Mouse (Mus musculus) WW6 (cell line): ENCODE data around the gene Tmeff1.

Experiments used
- DNase-seq: peaks from one replicate; pipeline ENCODE4 v3.0.0-alpha.2; 2013; ENCODE audit warnings: low read depth, low spot score

The Tmeff1 gene

GRCm38 (mm10) chr4:48564962-48565361 lies 20.0 kb upstream of the Tmeff1 start:
- no peak for DNase-seq

GRCm38 (mm10) chr4:48576361-48576760 lies 8.6 kb upstream of the Tmeff1 start:
- no peak for DNase-seq

DNA sequence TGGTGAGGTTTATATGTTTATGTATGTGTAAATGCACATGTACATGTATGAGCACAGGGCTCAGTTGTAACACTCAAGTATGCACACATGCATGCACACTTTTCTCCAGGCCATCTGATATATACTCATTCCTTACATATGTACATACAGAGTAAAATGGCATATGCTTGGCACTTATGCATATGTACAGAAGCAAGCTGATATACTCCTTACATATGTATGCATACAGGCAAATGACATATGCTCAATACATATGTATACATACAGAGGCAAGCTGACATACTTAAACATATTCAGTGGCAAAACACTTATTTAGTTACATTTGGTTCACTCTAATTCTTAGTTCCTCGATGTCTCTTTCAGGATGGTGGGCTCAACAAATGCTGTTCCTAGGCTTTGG lies 7.1 kb upstream of the Tmeff1 start:
- no peak for DNase-seq

GRCm38 (mm10) chr4:48578399-48578798 lies 6.6 kb upstream of the Tmeff1 start:
- no peak for DNase-seq

- DNase-seq: no peak
These were observed 5.4 kb upstream of the Tmeff1 start for GRCm38 (mm10) chr4:48579475-48580110.

DNA sequence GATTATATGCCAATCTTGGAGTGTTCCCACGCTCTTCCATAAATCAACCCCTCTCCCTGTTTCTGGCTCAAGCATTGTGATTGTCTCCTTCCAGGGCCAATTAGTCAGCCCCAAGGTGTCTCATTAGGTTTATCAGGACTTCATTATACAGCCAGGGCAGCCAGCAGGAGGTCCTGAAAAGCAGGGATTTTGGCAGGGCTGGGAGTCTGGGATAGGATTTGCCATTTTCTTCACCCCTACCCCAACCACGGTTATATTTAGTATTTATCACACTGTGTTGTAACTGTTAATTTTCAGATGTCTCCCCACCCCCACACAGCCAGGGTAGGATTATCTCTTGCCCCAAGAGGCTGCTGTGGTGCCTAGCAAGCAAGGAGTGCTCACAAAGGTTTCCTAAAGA lies 3.8 kb upstream of the Tmeff1 start:
- DNase-seq: no peak

DNA sequence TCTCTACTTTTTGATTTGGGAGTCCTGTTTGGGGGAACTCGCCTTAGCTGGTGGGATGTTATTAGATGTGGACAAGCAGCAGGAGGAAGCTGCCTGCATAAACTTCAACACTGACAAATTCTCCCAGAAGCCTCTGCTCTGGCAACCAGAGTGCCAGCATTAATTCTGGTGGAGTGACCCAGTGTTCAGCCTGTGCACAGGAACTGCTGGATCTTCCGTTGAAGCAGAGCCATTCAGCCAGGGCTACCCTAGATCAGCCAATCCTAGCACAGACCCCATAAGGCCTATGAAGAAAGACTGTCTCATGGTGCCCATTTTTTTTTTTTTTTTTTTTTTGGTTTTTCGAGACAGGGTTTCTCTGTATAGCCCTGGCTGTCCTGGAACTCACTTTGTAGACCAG lies 3.0 kb upstream of the Tmeff1 start:
- DNase-seq: no peak

DNA sequence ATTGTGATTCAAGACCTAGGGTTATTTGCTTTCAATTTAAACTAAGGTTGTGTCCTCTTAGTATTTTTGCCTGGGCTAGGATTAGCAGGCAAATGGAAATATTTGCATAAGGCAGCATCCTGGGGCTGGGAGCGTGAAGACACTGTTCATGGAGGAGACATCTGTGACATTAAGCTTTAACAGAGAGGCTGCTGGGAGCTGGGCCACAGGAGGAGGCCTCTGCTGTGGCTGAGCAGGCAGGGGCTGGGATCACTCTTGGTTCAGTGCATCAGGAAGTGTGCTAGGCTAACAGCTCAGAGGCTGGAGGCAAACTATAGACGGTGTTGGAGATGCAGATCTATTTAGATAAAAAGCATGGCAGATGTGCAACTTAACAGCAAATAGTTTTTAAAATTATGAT lies 2.0 kb upstream of the Tmeff1 start:
- no peak for DNase-seq

DNA sequence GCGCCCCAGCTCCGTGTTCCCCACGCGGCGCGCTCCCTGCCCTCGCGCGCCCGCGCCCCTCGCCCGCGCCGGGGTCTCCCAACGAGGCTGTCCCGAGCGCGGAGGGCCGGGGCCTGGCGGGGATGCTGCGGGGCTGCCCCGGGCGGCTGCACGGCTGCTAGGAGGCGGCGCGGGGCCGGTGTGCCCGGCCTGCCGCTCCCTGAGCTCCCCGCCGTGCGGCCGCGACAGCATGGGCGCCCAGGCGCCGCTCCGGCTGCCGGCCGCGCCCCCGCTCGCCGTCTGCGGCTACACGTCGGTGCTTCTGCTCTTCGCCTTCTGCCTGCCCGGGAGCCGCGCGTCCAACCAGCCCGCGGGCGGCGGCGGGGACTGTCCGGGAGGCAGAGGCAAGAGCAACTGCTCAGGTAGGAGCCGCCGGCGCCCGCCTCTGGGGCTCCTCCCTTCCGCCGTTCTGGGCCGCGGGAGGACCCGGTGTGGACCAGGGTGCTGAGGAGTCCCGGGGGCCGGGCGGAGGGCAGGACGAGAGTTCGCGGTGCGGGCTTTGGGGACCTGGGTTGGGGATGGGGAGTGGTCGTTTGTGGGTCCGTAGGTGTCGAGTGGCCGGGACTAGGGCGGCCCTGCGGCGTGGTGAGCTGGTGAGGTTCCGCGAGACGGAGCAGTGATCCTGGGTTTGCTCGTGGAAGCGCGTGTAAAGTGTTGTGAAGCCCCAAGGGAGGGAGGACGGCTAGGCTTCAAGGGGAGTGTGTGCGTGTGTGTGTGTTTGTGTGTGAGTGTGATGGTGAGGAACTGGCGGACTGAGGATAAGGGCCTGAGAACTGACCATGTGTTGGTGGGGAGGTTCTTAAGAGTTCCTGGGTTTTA lies 496 bp downstream of the Tmeff1 start:
- DNase-seq: no peak

DNA sequence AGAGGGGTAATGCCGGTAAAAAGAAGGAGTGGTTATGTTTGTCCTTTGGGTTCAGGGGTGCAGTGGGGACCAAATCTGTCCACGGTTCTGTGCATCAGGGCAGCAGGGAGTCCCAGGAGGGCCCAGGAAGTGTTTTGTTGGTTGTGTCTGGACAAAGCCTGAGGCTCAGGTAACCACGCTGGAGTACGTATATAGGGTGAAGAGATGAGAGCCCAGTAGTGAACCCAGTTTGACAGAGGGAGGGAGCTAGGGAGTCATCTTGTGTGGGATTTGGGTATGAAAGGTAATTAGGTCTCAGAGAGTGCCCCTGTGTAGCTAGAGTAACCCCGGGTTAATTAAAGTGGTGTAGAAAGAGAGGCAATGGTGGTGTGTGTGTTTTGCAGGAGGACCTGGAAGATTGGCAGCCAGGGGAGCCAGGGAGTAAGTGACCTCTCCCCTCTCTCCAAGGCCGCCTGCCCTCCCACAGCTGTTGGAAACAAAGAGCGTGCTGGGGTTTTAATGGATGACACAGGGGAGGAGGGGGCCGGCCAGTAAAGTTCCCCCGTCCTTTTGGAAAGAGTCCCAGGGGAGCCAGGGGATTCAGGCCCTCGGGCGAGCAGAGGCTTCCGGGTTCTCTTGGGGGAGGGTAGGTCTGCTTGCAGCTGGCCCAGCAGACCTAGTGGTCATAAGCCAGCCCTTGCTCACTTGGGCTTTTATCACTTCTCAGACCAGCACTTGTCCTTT lies 1.3 kb downstream of the Tmeff1 start:
- DNase-seq: peak; percentile 22

DNA sequence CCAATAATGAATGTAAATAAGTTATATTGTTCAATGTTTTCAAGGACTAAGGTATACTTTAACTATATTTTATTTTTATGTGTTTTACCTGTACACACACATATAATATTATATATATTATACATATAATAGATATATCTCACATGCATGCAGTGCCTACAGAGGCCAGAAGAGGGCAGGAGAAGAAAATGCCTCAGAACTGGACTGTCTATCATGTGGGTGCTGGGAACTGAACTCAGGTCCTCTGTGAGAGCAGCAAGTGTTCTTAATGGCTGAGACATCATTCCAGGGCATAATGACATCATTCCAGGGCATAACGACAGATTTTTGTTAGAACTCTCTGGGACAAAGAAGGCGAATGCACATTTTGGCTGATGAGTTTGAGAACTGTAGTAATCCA lies 2.6 kb downstream of the Tmeff1 start:
- no peak for DNase-seq

DNA sequence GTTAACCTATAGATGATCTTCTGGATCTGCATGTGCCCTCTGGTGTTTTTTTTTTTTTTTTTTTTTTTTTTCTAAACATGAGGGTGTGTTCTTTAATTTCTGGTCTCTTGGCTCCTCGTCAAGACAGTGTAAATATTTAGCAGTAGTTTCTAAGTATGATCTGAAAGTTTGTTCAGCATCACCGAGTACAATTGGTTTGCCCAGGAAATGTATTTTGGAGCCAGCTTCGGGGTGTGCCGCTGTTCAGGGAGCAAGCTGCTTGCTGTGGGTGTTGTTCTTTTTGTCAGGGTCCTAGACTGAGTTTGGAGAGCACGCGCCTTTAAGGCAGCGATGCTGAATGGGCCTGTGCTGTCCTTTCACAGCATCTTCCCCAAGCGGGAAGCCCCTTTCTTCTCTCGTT lies 3.6 kb downstream of the Tmeff1 start:
- no peak for DNase-seq

GRCm38 (mm10) chr4:48590862-48591261 lies 5.9 kb downstream of the Tmeff1 start:
- no peak for DNase-seq

- DNase-seq: no peak
These were observed 6.4 kb downstream of the Tmeff1 start for GRCm38 (mm10) chr4:48591390-48591789.

DNA sequence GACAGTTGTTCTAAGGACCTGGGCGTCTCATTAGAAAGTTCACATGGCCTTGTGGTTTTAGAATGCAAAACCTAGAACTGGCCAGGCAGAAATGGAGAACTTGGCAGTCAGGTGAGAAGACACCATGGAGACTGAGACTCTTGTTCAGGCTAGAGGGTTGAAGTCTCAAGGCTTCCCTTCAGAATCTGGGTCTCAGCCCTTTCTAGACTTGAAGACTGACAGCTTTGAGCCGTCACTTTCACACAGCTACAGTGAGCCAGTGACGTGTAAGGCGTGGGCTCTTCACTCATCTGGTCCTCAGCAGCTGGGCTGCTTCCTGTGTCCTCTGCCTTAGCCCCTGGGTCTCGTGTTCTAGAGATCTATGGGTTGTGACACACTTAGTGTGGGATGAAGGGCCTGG lies 7.4 kb downstream of the Tmeff1 start:
- DNase-seq: no peak

DNA sequence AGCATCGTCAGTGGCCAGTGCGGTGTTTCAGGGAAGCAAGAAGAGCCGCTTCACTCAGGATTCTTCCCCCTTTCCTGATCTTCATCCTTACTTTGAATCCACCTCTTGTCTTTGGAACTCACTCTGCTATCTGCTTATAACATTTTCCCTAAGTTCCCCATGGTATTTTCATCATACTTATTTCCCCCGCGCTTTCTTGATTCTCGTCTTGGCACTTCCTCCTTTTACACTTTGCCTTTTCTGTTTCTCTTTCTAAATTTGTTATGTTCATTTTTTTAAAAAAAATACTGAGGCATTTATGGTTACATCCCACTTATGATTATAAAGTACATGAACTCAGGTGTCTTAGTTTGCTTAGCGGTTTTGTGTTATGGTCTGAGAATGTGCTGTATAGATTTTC lies 7.9 kb downstream of the Tmeff1 start:
- DNase-seq: no peak

GRCm38 (mm10) chr4:48596111-48596510 lies 11.1 kb downstream of the Tmeff1 start:
- DNase-seq: no peak

GRCm38 (mm10) chr4:48605650-48606049 lies 20.7 kb downstream of the Tmeff1 start:
- no peak for DNase-seq

- DNase-seq: no peak
These were observed 24.5 kb downstream of the Tmeff1 start for GRCm38 (mm10) chr4:48609485-48609884.

GRCm38 (mm10) chr4:48610251-48610650 lies 25.3 kb downstream of the Tmeff1 start:
- no peak for DNase-seq

DNA sequence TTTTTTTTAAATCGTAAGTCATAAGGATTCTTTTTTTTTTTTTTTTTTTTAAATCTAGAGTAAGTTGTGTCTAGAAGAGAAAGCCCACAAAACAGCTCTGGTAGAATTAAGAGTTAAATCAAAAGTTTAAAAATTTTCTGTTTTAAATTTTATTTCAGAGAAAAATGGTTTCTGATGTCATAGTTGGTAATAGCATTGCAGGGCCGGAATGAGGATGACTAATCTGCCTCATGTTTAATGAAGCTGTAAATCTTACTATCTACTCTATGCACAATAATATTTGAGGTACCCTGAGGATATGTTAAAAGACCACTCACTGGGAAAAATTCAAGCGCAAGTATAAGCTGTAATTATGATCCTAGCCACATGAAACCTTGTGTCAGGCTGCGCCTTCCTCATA lies 30.5 kb downstream of the Tmeff1 start:
- no peak for DNase-seq

DNA sequence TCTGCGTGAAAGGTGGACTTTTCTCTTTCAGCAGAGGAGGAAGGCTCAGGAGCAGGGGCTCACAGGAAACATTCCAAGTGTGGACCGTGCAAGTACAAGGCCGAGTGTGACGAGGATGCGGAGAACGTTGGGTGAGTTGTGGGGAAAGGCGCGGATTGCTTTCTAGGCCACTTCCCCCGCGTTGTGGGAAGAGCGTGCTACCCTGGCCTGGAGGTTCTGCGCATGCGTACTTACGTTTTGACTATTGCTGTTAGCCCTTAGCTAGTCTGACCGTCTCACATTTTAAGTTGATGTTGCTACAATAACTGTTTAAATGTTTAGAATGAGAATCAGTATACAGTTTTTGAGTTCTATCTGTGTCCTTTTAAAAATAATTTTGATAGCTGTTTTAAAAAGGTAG lies 32.2 kb downstream of the Tmeff1 start:
- no peak for DNase-seq

- no peak for DNase-seq
These were observed 35.1 kb downstream of the Tmeff1 start for GRCm38 (mm10) chr4:48620121-48620520.
